Mouse (Mus musculus) forebrain, embryonic 16.5 days (tissue): ENCODE results near the gene Clcnka. TPM values are rescaled to one million over a fixed set of nuclear protein-coding genes. Genes with fewer than 3 reads are reported as not detected.

Experiments used
- ATAC-seq: fragments of 200-750 bp; cut with Nextera tagmentation; 2 replicates; pipeline ENCODE4 v1.8.0; 2017; ENCODE audit warnings: mild to moderate bottlenecking, moderate library complexity
- H3K27ac ChIP-seq: fragments of 300-500 bp; sonication (generic); 2 replicates; pipeline ENCODE4 v1.5.1; 2014; ENCODE audit warnings: low read length, control low read depth
- H3K27me3 ChIP-seq: fragments of 300-500 bp; sonication (generic); replicated peaks from 2 replicates; pipeline ENCODE4 v1.6.1; 2014; ENCODE audit warnings: low read length; ENCODE audit not compliant: control insufficient read depth, insufficient read depth
- H3K36me3 ChIP-seq: fragments of 300-500 bp; sonication (generic); 2 replicates; pipeline ENCODE4 v1.6.1; 2014; ENCODE audit not compliant: control insufficient read depth, insufficient read depth
- H3K4me1 ChIP-seq: fragments of 300-500 bp; sonication (generic); replicated peaks from 2 replicates; pipeline ENCODE4 v1.6.1; 2014; ENCODE audit warnings: low read length; ENCODE audit not compliant: control insufficient read depth, insufficient read depth
- H3K4me2 ChIP-seq: fragments of 300-500 bp; sonication (generic); 2 replicates; pipeline ENCODE4 v1.6.1; 2014; ENCODE audit warnings: mild to moderate bottlenecking, low read length, control low read depth
- H3K4me3 ChIP-seq: fragments of 300-500 bp; sonication (generic); replicated peaks from 2 replicates; pipeline ENCODE4 v1.5.1; 2014; ENCODE audit warnings: mild to moderate bottlenecking, low read length, control low read depth
- H3K9ac ChIP-seq: fragments of 300-500 bp; sonication (generic); replicated peaks from 2 replicates; pipeline ENCODE4 v1.6.1; 2014; ENCODE audit warnings: low read depth, low read length, control low read depth
- H3K9me3 ChIP-seq: fragments of 300-500 bp; sonication (generic); 2 replicates; pipeline ENCODE4 v1.6.1; 2016; ENCODE audit warnings: low read length; ENCODE audit not compliant: control insufficient read depth
- WGBS: fragments of 180-500 bp; shearing (Covaris S2); extraction: QIAGEN DNeasy Blood & Tissue Kit; methylation state at CpG from one replicate; pipeline ENCODE4 v1.1.7; 2014; 5-methylcytosine and 5-hydroxymethylcytosine counted together
- polyA plus RNA-seq: library from polyadenylated mRNA; unstranded; fragments of >200 nt; fragmentation: Nextera tagmentation; extraction: Ambion mirVana; gene quantifications from 2 replicates; pipeline ENCODE4 v1.2.1, GENCODE M21; 2015

The Clcnka gene
- polyA plus RNA-seq, 1 experiment from 2014 or later, result not detected

GRCm38 (mm10) chr4:141406516-141407299 is 8.2 kb upstream of the Clcnka start:
- H3K27me3 ChIP-seq, result no peaks in the 10 kb centered on the region
- H3K9me3 ChIP-seq, result no peaks in the 10 kb centered on the region
- H3K4me2 ChIP-seq, result no peak overlapping the region
- ATAC-seq, result no peak
- no peak overlapping the region for H3K4me3 ChIP-seq
- H3K4me1 ChIP-seq, result 0 out of 2 replicates have a peak, but pooled peaks cover 2% of the 10 kb centered on the region
- 44% methylated on average over 12 of the region's 14 CpGs for WGBS
- H3K9ac ChIP-seq, result no peak overlapping the region
- H3K27ac ChIP-seq, result no peak overlapping the region
- no peaks in the 10 kb centered on the region for H3K36me3 ChIP-seq

GRCm38 (mm10) chr4:141405314-141405622 is 6.7 kb upstream of the Clcnka start:
- Histone ChIP-seq H3K4me2 (no peak overlapping the region), H3K27ac (no peak overlapping the region), H3K9ac (no peak overlapping the region), H3K36me3 (no peaks in the 10 kb centered on the region), H3K9me3 (no peaks in the 10 kb centered on the region), H3K4me3 (no peak overlapping the region), H3K27me3 (no peaks in the 10 kb centered on the region), H3K4me1 (0 out of 2 replicates have a peak, but pooled peaks cover 2% of the 10 kb centered on the region)
- WGBS, result 86% methylated on average over 3 of the region's 3 CpGs
- ATAC-seq, result no peak

- Histone ChIP-seq H3K27me3 (no peaks in the 10 kb centered on the region), H3K27ac (no peak overlapping the region), H3K4me2 (peak overlapping the region; percentile 13), H3K9me3 (no peaks in the 10 kb centered on the region), H3K36me3 (no peaks in the 10 kb centered on the region), H3K4me3 (no peak overlapping the region), H3K4me1 (0 out of 2 replicates have a peak, but pooled peaks cover 2% of the 10 kb centered on the region), H3K9ac (0 out of 2 replicates have a peak overlapping the region, but pooled peaks have one; percentile 8)
- peak; percentile 86 for ATAC-seq
- WGBS, result 13% methylated on average over 15 of the region's 15 CpGs
These were observed 6.2 kb upstream of the Clcnka start for GRCm38 (mm10) chr4:141404518-141405313.

- ATAC-seq, result no peak
- Histone ChIP-seq H3K9ac (no peak overlapping the region), H3K27me3 (no peaks in the 10 kb centered on the region), H3K4me1 (0 out of 2 replicates have a peak, but pooled peaks cover 2% of the 10 kb centered on the region), H3K4me2 (no peak overlapping the region), H3K9me3 (no peaks in the 10 kb centered on the region), H3K4me3 (no peak overlapping the region), H3K27ac (no peak overlapping the region), H3K36me3 (no peaks in the 10 kb centered on the region)
- 88% methylated on average over 15 of the region's 15 CpGs for WGBS
These were observed 1.6 kb upstream of the Clcnka start for GRCm38 (mm10) chr4:141400171-141400570.

- Histone ChIP-seq H3K9ac (no peak overlapping the region), H3K27me3 (no peaks in the 10 kb centered on the region), H3K4me3 (no peak overlapping the region), H3K4me1 (0 out of 2 replicates have a peak, but pooled peaks cover 2% of the 10 kb centered on the region), H3K36me3 (no peaks in the 10 kb centered on the region), H3K4me2 (no peak overlapping the region), H3K27ac (no peak overlapping the region), H3K9me3 (no peaks in the 10 kb centered on the region)
- no peak for ATAC-seq
- 74% methylated on average over 12 of the region's 12 CpGs for WGBS
These were observed 663 bp downstream of the Clcnka start for GRCm38 (mm10) chr4:141397861-141398260.

GRCm38 (mm10) chr4:141394751-141395150 is 3.8 kb downstream of the Clcnka start:
- ATAC-seq, result no peak
- Histone ChIP-seq H3K9me3 (no peaks in the 10 kb centered on the region), H3K4me2 (no peak overlapping the region), H3K4me1 (0 out of 2 replicates have a peak, but pooled peaks cover 2% of the 10 kb centered on the region), H3K36me3 (no peaks in the 10 kb centered on the region), H3K27ac (no peak overlapping the region), H3K27me3 (no peaks in the 10 kb centered on the region), H3K4me3 (no peak overlapping the region), H3K9ac (no peak overlapping the region)
- WGBS, result 18% methylated on average over 16 of the region's 16 CpGs

- H3K4me3 ChIP-seq, result no peak overlapping the region
- ATAC-seq, result no peak
- H3K4me1 ChIP-seq, result 0 out of 2 replicates have a peak, but pooled peaks cover 2% of the 10 kb centered on the region
- H3K4me2 ChIP-seq, result no peak overlapping the region
- H3K27me3 ChIP-seq, result no peaks in the 10 kb centered on the region
- H3K27ac ChIP-seq, result no peak overlapping the region
- 80% methylated on average over 12 of the region's 12 CpGs for WGBS
- no peaks in the 10 kb centered on the region for H3K9me3 ChIP-seq
- no peak overlapping the region for H3K9ac ChIP-seq
- no peaks in the 10 kb centered on the region for H3K36me3 ChIP-seq
These were observed 7.2 kb downstream of the Clcnka start for GRCm38 (mm10) chr4:141391293-141391692.

GRCm38 (mm10) chr4:141389366-141390150 is 9.0 kb downstream of the Clcnka start:
- WGBS, result 74% methylated on average over 18 of the region's 18 CpGs
- Histone ChIP-seq H3K27ac (no peak overlapping the region), H3K27me3 (peaks cover under 1% of the 10 kb centered on the region), H3K9me3 (no peaks in the 10 kb centered on the region), H3K9ac (no peak overlapping the region), H3K36me3 (no peaks in the 10 kb centered on the region), H3K4me3 (no peak overlapping the region), H3K4me2 (no peak overlapping the region), H3K4me1 (no peaks in the 10 kb centered on the region)
- no peak for ATAC-seq

GRCm38 (mm10) chr4:141387933-141388332 is 10.6 kb downstream of the Clcnka start:
- no peaks in the 10 kb centered on the region for H3K9me3 ChIP-seq
- 64% methylated on average over 5 of the region's 5 CpGs for WGBS
- H3K9ac ChIP-seq, result no peak overlapping the region
- H3K4me3 ChIP-seq, result no peak overlapping the region
- H3K4me2 ChIP-seq, result no peak overlapping the region
- no peaks in the 10 kb centered on the region for H3K4me1 ChIP-seq
- ATAC-seq, result no peak
- no peaks in the 10 kb centered on the region for H3K36me3 ChIP-seq
- no peak overlapping the region for H3K27ac ChIP-seq
- H3K27me3 ChIP-seq, result peaks cover 17% of the 10 kb centered on the region
